Mouse (Mus musculus): Measurements from ENCODE around the gene Tspan11. TPM values are rescaled to one million over a fixed set of nuclear protein-coding genes. Genes with fewer than 3 reads are reported as not detected.
A peak's percentile ranks its signal among the peaks of the same experiment; 100 is the strongest.

Gene Tspan11
- polyA plus RNA-seq, 1 experiment from 2014 or later: 9.8 TPM

DNA sequence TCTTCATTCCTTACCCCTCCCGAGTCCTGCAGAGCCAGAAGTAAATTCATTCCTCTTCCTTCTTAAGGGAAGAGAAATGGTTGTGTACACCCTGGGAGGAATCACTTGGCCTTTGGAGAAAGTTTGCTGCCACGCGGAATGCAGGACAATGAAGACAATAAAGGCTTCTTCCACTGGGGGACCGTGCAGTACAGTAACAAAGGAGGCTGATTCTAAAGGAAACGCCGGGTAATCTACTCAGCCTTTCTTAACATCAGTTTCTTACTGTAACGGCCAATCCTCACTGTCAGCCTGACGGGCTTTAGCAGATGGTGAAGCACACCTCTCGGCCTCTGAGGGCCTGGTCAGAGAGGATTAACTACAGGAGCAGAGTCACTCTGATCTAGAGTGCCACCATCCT lies 25.4 kb upstream of the Tspan11 start:
- 33% methylated on average over 9 of the region's 9 CpGs for WGBS
- Histone ChIP-seq H3K27me3 (no peaks in the 10 kb centered on the region), H3K27ac (replicated peaks) (no peak overlapping the region), H3K9me3 (no peaks in the 10 kb centered on the region), H3K4me1 (replicated peaks) (no peaks in the 10 kb centered on the region), H3K4me3 (no peak overlapping the region), H3K9ac (no peak overlapping the region), H3K36me3 (no peaks in the 10 kb centered on the region), H3K4me2 (no peak overlapping the region)
- ATAC-seq (ENCODE audit: low read depth): no peak

DNA sequence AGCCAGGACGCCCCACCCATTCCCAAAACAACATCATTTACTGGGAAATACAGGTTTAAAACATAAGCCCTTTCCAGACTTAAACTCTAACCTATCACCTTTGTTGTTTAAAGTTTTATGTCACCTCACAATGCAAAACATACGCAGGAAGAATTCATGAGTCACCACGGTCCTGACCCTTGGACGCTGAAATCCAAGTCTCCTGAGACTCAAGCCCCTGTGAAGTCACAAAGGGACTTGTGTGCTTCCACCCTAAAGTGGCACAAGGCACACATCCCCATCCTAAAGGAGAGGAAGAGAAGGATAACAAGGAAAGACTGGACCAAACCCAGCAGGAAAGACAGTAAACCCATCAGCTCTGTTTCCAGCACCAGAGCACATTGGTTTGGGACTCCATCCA lies 22.0 kb upstream of the Tspan11 start:
- Histone ChIP-seq H3K4me1 (replicated peaks) (no peaks in the 10 kb centered on the region), H3K9ac (no peak overlapping the region), H3K4me3 (no peak overlapping the region), H3K9me3 (no peaks in the 10 kb centered on the region), H3K4me2 (no peak overlapping the region), H3K36me3 (no peaks in the 10 kb centered on the region), H3K27ac (replicated peaks) (no peak overlapping the region), H3K27me3 (no peaks in the 10 kb centered on the region)
- no peak for ATAC-seq (ENCODE audit: low read depth)
- 83% methylated on average over 4 of the region's 4 CpGs for WGBS

DNA sequence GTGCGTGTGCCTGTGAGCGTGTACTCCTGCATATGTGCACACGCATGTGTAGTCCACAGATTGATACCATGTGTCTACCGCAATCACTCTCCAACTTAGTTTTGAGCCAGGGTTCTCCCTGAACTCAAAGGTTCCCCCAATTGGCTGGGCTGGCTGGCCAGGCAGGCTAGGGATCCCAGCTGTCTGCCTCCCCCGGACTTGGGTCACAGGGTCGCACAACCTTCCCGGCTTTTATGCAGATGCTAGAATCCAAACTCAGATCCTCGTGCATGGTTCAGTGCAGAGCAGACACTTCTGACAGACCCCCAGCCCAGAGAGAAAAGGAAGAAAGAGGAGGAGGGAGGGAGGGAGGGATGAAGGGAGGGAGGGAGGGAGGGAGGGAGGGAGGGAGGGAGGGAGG lies 18.8 kb upstream of the Tspan11 start:
- H3K27me3 ChIP-seq: no peaks in the 10 kb centered on the region
- H3K4me2 ChIP-seq: no peak overlapping the region
- WGBS: 72% methylated on average over 8 of the region's 8 CpGs
- H3K4me3 ChIP-seq: no peak overlapping the region
- H3K9ac ChIP-seq: no peak overlapping the region
- no peak for ATAC-seq (ENCODE audit: low read depth)
- no peaks in the 10 kb centered on the region for H3K4me1 ChIP-seq (replicated peaks)
- no peak overlapping the region for H3K27ac ChIP-seq (replicated peaks)
- no peaks in the 10 kb centered on the region for H3K9me3 ChIP-seq
- H3K36me3 ChIP-seq: no peaks in the 10 kb centered on the region

DNA sequence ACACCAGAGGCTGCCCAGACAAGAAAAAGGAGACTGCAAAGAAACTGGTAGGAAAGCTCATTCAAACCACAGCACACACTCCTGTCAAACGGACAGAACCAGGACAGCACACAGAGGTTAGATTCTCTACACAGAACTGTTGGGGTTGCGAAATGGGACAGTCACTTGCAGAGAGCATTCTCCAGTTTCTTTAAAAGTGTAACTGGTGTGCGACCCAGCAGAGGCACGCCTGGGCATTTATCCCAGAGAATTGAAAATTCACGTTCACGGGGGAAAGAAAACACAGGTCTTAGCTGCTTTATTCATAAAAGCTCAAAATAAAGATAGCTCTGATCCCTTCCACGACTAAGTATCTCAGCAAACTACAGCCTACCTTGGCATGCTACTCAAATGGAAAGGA lies 18.3 kb upstream of the Tspan11 start:
- H3K36me3 ChIP-seq: no peaks in the 10 kb centered on the region
- 87% methylated on average over 7 of the region's 7 CpGs for WGBS
- ATAC-seq (ENCODE audit: low read depth): no peak
- no peaks in the 10 kb centered on the region for H3K27me3 ChIP-seq
- H3K9ac ChIP-seq: no peak overlapping the region
- no peak overlapping the region for H3K4me3 ChIP-seq
- no peaks in the 10 kb centered on the region for H3K4me1 ChIP-seq (replicated peaks)
- no peaks in the 10 kb centered on the region for H3K9me3 ChIP-seq
- H3K4me2 ChIP-seq: no peak overlapping the region
- no peak overlapping the region for H3K27ac ChIP-seq (replicated peaks)

- no peaks in the 10 kb centered on the region for H3K27me3 ChIP-seq
- ATAC-seq (ENCODE audit: low read depth): no peak
- no peak overlapping the region for H3K9ac ChIP-seq
- H3K27ac ChIP-seq (replicated peaks): no peak overlapping the region
- no peaks in the 10 kb centered on the region for H3K4me1 ChIP-seq (replicated peaks)
- no peaks in the 10 kb centered on the region for H3K36me3 ChIP-seq
- H3K4me3 ChIP-seq: no peak overlapping the region
- 79% methylated on average over 12 of the region's 12 CpGs for WGBS
- no peaks in the 10 kb centered on the region for H3K9me3 ChIP-seq
- no peak overlapping the region for H3K4me2 ChIP-seq
Measured at GRCm38 (mm10) chr6:127870345-127871324, 16.8 kb upstream of the Tspan11 start.

DNA sequence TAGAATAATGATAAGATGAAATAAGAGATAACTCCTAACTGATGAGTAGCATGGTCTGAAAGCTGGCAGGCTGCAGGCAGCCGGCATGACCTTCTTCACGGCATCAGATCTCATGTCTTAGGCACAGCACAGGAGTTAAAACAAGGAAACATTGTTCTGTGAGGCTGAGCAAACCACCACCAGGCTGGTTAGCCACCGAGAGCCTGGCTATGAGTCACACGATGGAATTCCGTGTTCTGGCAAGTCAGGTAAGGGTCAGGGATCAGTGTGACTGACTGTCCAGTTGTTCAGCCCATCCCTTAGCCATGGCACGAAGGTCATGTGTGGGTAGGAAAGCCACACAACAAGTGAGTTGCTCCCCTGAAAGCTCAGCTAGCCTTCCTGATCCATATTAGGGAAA lies 16.0 kb upstream of the Tspan11 start:
- H3K4me2 ChIP-seq: no peak overlapping the region
- H3K27me3 ChIP-seq: no peaks in the 10 kb centered on the region
- H3K36me3 ChIP-seq: no peaks in the 10 kb centered on the region
- no peaks in the 10 kb centered on the region for H3K9me3 ChIP-seq
- no peaks in the 10 kb centered on the region for H3K4me1 ChIP-seq (replicated peaks)
- no peak overlapping the region for H3K9ac ChIP-seq
- no peak overlapping the region for H3K4me3 ChIP-seq
- no peak for ATAC-seq (ENCODE audit: low read depth)
- no peak overlapping the region for H3K27ac ChIP-seq (replicated peaks)
- WGBS: 93% methylated on average over 6 of the region's 6 CpGs

DNA sequence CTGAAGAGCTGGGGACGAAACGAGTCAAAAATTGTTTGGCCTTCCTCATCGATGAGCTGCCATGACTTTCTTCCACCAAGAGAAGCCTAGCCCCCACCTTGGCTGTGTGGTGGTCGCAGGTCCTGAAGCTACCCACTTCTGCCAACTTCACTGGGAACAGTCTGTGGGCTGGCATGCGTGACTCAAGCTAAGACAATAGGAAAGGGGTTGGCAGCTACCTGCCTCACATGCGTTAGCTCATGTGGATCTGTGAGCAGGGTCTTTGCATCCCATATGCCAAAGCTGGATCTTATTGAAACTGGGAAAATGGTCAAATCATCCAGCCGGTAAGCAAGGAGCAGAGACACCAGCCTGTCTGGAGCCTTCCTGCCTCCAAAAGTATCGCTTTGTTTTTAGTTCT lies 14.8 kb upstream of the Tspan11 start:
- H3K9ac ChIP-seq: no peak overlapping the region
- H3K4me3 ChIP-seq: no peak overlapping the region
- ATAC-seq (ENCODE audit: low read depth): no peak
- no peak overlapping the region for H3K4me2 ChIP-seq
- no peaks in the 10 kb centered on the region for H3K36me3 ChIP-seq
- H3K9me3 ChIP-seq: no peaks in the 10 kb centered on the region
- H3K27me3 ChIP-seq: no peaks in the 10 kb centered on the region
- 92% methylated on average over 8 of the region's 8 CpGs for WGBS
- no peak overlapping the region for H3K27ac ChIP-seq (replicated peaks)
- H3K4me1 ChIP-seq (replicated peaks): no peaks in the 10 kb centered on the region

GRCm38 (mm10) chr6:127875883-127876282 lies 11.5 kb upstream of the Tspan11 start:
- H3K36me3 ChIP-seq: no peaks in the 10 kb centered on the region
- WGBS: 77% methylated on average over 11 of the region's 11 CpGs
- peaks cover 7% of the 10 kb centered on the region; the same call in 1 of the 2 replicates for H3K9me3 ChIP-seq

DNA sequence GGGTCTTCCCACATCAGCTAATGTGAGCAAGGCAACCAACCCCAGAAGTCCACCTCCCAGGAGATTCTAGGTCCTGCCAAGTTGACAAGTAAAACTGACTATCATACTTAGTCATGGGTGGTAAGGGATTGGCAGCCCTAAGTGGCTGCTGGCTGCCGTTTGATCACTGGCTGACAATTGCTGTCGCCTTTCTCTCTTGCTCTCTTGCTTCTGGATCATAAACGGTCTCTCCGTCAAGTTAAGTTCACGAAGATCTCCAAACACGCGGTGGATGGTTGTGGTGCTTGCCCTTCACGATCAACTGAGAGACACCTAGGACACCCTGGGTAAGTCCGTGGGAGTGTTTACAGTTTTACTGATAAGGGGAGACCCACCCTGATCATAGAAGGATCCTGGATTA lies 11.0 kb upstream of the Tspan11 start:
- H3K4me1 ChIP-seq (replicated peaks): no peaks in the 10 kb centered on the region
- H3K27ac ChIP-seq (replicated peaks): no peak overlapping the region
- 91% methylated on average over 9 of the region's 9 CpGs for WGBS
- peaks cover 7% of the 10 kb centered on the region; the same call in 1 of the 2 replicates for H3K9me3 ChIP-seq
- no peaks in the 10 kb centered on the region for H3K36me3 ChIP-seq
- ATAC-seq (ENCODE audit: low read depth): no peak
- H3K4me2 ChIP-seq: no peak overlapping the region
- H3K4me3 ChIP-seq: no peak overlapping the region
- no peak overlapping the region for H3K9ac ChIP-seq
- no peaks in the 10 kb centered on the region for H3K27me3 ChIP-seq

More at GRCm38 (mm10) chr6:127875883-127876282, 11.5 kb upstream of the Tspan11 start:
- no peak overlapping the region for H3K9ac ChIP-seq
- no peak overlapping the region for H3K4me3 ChIP-seq
- H3K4me2 ChIP-seq: no peak overlapping the region
- H3K27me3 ChIP-seq: no peaks in the 10 kb centered on the region
- ATAC-seq (ENCODE audit: low read depth): no peak
- no peaks in the 10 kb centered on the region for H3K4me1 ChIP-seq (replicated peaks)
- no peak overlapping the region for H3K27ac ChIP-seq (replicated peaks)

GRCm38 (mm10) chr6:127877026-127877425 lies 10.4 kb upstream of the Tspan11 start:
- Histone ChIP-seq H3K9ac (no peak overlapping the region; the same call in 1 of the 2 replicates), H3K4me2 (no peak overlapping the region), H3K9me3 (peaks cover 7% of the 10 kb centered on the region; the same call in 1 of the 2 replicates), H3K4me3 (no peak overlapping the region), H3K27me3 (no peaks in the 10 kb centered on the region), H3K27ac (replicated peaks) (no peak overlapping the region), H3K36me3 (no peaks in the 10 kb centered on the region), H3K4me1 (replicated peaks) (no peaks in the 10 kb centered on the region)
- ATAC-seq (ENCODE audit: low read depth): no peak
- 75% methylated on average over 12 of the region's 12 CpGs for WGBS

- Histone ChIP-seq H3K4me3 (no peak overlapping the region), H3K9ac (no peak overlapping the region), H3K27ac (replicated peaks) (no peak overlapping the region), H3K4me1 (replicated peaks) (no peaks in the 10 kb centered on the region), H3K27me3 (no peaks in the 10 kb centered on the region), H3K36me3 (no peaks in the 10 kb centered on the region), H3K4me2 (no peak overlapping the region), H3K9me3 (peaks cover 7% of the 10 kb centered on the region; the same call in 1 of the 2 replicates)
- ATAC-seq (ENCODE audit: low read depth): no peak
- WGBS: 86% methylated on average over 6 of the region's 6 CpGs
Measured at GRCm38 (mm10) chr6:127879472-127879871, 7.9 kb upstream of the Tspan11 start.

DNA sequence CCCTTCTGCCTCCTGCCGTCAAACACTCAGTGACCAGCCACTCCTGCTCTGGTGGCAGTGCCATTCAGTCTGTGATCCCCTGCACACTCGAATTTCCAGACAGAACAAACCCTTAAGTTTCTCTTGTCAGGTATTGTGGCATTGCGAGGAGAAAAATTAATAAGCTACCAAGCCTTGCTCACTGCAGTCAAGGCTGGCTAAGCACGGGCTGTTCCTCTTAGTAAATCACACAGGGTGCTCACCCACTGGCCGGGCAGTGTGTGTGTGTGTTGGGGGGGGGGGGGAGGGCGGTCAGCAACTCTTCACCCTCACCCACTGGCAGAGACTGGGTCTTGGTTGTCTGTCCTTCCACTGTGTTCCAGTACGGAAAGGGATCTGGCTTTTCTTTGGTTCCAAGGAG lies 473 bp upstream of the Tspan11 start:
- no peaks in the 10 kb centered on the region for H3K9me3 ChIP-seq
- H3K4me2 ChIP-seq: peak overlapping the region; percentile 88
- H3K9ac ChIP-seq: peak overlapping the region; percentile 84
- peaks cover 51% of the 10 kb centered on the region for H3K4me1 ChIP-seq (replicated peaks)
- WGBS: 3% methylated on average over 7 of the region's 7 CpGs
- peak; percentile 24; the same call in 1 of the 2 replicates for ATAC-seq (ENCODE audit: low read depth)
- peak overlapping the region; percentile 55 for H3K4me3 ChIP-seq
- peak overlapping the region; percentile 93 for H3K27ac ChIP-seq (replicated peaks)
- no peaks in the 10 kb centered on the region for H3K36me3 ChIP-seq
- no peaks in the 10 kb centered on the region for H3K27me3 ChIP-seq

All from neural tube, embryonic 13.5 days (tissue).